Mouse (Mus musculus) heart, postnatal 0 days (tissue): ENCODE measurements at regions not wholly inside any gene's neighbourhood (a gene's known extent, or its start where the extent isn't known, plus 50 kb on each side); places are given as distances from the start of the nearest gene placed in this dataset.

Source experiments
- ATAC-seq: fragments of 200-750 bp; cut with Nextera tagmentation; 2 replicates; pipeline ENCODE4 v1.8.0; 2017; ENCODE audit warnings: low read depth, moderate number of reproducible peaks, moderate library complexity; ENCODE audit not compliant: insufficient read depth
- DNase-seq: peaks from one replicate; pipeline ENCODE4 v3.0.0-alpha.2; 2016; ENCODE audit warnings: low spot score
- H3K27ac ChIP-seq: fragments of 300-500 bp; sonication (generic); 2 replicates; pipeline ENCODE4 v1.5.1; 2014; ENCODE audit warnings: low read depth, mild to moderate bottlenecking
- H3K27me3 ChIP-seq: fragments of 300-500 bp; sonication (generic); 2 replicates; pipeline ENCODE4 v1.6.1; 2014; ENCODE audit warnings: low read length, mixed read lengths; ENCODE audit not compliant: control insufficient read depth, insufficient read depth
- H3K36me3 ChIP-seq: fragments of 300-500 bp; sonication (generic); replicated peaks from 2 replicates; pipeline ENCODE4 v1.6.1; 2014; ENCODE audit warnings: low read length, mixed read lengths; ENCODE audit not compliant: control insufficient read depth, insufficient read depth
- H3K4me1 ChIP-seq: fragments of 300-500 bp; sonication (generic); 2 replicates; pipeline ENCODE4 v1.6.1; 2014; ENCODE audit warnings: antibody characterized with exemption; ENCODE audit not compliant: control insufficient read depth, insufficient read depth
- H3K4me2 ChIP-seq: fragments of 300-500 bp; sonication (generic); 2 replicates; pipeline ENCODE4 v1.6.1; 2014; ENCODE audit warnings: low read depth, mild to moderate bottlenecking, low read length, moderate library complexity
- H3K4me3 ChIP-seq: fragments of 300-500 bp; sonication (generic); 2 replicates; pipeline ENCODE4 v1.5.1; 2014; ENCODE audit warnings: low read depth, low read length
- H3K9ac ChIP-seq: fragments of 300-500 bp; sonication (generic); replicated peaks from 2 replicates; pipeline ENCODE4 v1.6.1; 2014; ENCODE audit warnings: low read depth, low read length, mixed read lengths
- H3K9me3 ChIP-seq: fragments of 300-500 bp; sonication (generic); replicated peaks from 2 replicates; pipeline ENCODE4 v1.6.1; 2016; ENCODE audit warnings: low read length; ENCODE audit not compliant: control insufficient read depth
- CTCF ChIP-seq: IDR thresholded peaks from 2 replicates; pipeline ENCODE4 v1.5.1; 2016; ENCODE audit warnings: antibody characterized with exemption, control low read depth, low read depth
- EP300 ChIP-seq: IDR thresholded peaks from 2 replicates; pipeline ENCODE4 v1.6.1; 2016; ENCODE audit warnings: antibody characterized with exemption, low read depth
- WGBS: fragments of 180-500 bp; shearing (Covaris S2); extraction: QIAGEN DNeasy Blood & Tissue Kit; methylation state at CpG from one replicate; pipeline ENCODE4 v1.1.7; 2014; 5-methylcytosine and 5-hydroxymethylcytosine counted together

DNA sequence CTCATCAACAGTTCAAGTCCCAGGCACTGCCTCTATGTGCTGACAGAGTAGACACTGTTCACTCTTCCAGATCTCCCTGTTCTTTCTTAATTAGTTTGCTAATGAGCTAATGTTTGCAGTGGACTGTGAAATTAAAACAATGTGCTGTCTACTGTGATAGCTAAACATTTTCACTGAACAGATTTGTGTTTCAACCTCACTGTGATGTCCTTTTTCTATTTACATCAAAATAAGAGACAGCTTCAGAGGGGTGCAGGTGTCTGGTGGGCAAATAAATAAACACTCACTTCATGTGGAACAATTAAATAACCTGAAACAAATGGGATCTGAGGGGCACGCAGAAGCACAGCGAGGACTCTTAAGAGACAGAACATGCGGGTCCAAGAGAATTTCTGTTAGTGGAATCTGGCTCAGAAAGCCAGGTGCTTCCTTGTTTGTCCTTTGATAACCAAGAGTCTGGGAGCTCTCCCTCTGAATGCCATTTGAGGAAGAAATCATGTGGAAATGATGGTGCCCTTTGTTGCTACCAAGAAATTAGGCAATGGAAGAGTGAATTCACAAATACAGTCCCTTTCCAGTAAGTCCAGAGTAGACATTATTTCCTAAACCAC lies 269.6 kb upstream of the Luzp2 start:
- Histone ChIP-seq H3K4me1 (no peaks in the 10 kb centered on the region), H3K4me2 (no peak overlapping the region), H3K27me3 (no peaks in the 10 kb centered on the region), H3K4me3 (no peak overlapping the region), H3K36me3 (no peaks in the 10 kb centered on the region), H3K9ac (no peak overlapping the region), H3K9me3 (no peaks in the 10 kb centered on the region), H3K27ac (no peak overlapping the region)
- no peak for ATAC-seq
- no peak for DNase-seq
- WGBS: 80% methylated on average over 3 of the region's 3 CpGs
- TF ChIP-seq EP300 (no peak), CTCF (no peak)

DNA sequence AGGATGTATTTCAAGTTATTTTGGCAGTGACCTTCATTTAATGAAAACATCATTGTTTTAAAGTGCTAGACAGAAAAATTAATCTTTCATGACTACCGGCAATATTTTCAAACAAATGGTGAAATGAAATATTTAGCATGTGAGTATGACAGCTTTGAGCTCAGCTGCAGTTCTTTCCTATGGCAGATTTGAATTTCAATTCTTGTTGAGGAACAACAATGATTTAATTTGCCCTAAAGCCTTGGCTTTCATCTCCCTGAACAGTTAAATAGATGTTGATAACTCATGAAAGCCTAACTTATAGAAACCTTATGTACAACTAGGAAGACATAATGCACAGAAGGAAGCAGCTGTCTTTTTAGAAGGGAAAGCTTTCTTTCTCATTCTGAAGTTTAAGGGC lies 235.5 kb upstream of the Luzp2 start:
- Histone ChIP-seq H3K27ac (no peak overlapping the region), H3K9me3 (no peaks in the 10 kb centered on the region), H3K4me2 (no peak overlapping the region), H3K36me3 (no peaks in the 10 kb centered on the region), H3K4me1 (no peaks in the 10 kb centered on the region), H3K27me3 (no peaks in the 10 kb centered on the region), H3K9ac (no peak overlapping the region), H3K4me3 (no peak overlapping the region)
- TF ChIP-seq EP300 (no peak), CTCF (no peak)
- ATAC-seq (no peak), DNase-seq (no peak)
- WGBS: 72% methylated on average over 1 of the region's 1 CpGs

DNA sequence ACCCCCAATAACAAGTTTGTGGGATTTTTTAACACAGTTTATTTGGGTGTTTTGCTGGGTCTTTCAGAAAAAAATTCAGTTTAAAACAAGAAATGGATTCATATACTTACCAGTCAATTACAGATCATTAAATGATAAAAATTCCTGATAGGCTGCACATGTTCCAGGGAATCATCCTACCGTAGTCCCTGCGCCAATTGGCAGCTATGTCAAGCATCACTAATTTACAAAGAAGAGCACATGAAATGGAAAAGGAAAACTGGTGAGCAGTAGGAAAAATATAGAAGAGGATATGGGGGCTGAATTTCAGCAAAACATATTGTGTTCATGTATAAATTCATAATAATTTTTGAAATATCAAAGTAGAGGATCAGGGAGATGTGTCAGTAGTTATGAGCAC lies 212.9 kb upstream of the Luzp2 start:
- Histone ChIP-seq H3K9ac (no peak overlapping the region), H3K27me3 (no peaks in the 10 kb centered on the region), H3K4me2 (no peak overlapping the region), H3K9me3 (no peaks in the 10 kb centered on the region), H3K4me3 (no peak overlapping the region), H3K36me3 (no peaks in the 10 kb centered on the region), H3K27ac (no peak overlapping the region), H3K4me1 (no peaks in the 10 kb centered on the region)
- TF ChIP-seq EP300: no peak
- TF ChIP-seq CTCF: no peak
- ATAC-seq: no peak
- 88% methylated on average over 2 of the region's 2 CpGs for WGBS
- DNase-seq: no peak

DNA sequence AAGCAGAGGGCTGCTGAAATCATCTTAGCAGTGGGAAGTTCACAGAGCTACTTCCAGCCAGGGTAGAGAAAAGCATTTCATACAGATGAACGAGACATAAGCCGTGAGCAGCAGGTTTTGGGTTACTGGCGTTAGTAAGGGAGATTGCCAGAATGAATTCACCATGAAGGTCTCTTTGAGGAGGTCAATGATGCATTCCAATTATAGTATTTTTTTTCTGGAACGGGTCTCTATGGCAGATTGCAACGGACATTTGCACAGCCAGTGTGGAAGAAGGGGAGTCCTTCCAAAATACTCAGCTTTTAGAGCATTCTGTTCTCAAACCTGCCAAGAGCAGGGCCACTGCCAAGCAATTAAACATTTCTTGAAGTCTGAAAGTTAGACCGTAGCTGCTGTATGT lies 201.4 kb upstream of the Luzp2 start:
- ATAC-seq (no peak), DNase-seq (no peak)
- Histone ChIP-seq H3K4me3 (no peak overlapping the region), H3K27ac (no peak overlapping the region), H3K4me1 (no peaks in the 10 kb centered on the region), H3K27me3 (no peaks in the 10 kb centered on the region), H3K36me3 (no peaks in the 10 kb centered on the region), H3K9ac (no peak overlapping the region), H3K9me3 (no peaks in the 10 kb centered on the region), H3K4me2 (no peak overlapping the region)
- no peak for TF ChIP-seq CTCF
- TF ChIP-seq EP300: no peak
- 68% methylated on average over 6 of the region's 6 CpGs for whole genome bisulfite sequencing

DNA sequence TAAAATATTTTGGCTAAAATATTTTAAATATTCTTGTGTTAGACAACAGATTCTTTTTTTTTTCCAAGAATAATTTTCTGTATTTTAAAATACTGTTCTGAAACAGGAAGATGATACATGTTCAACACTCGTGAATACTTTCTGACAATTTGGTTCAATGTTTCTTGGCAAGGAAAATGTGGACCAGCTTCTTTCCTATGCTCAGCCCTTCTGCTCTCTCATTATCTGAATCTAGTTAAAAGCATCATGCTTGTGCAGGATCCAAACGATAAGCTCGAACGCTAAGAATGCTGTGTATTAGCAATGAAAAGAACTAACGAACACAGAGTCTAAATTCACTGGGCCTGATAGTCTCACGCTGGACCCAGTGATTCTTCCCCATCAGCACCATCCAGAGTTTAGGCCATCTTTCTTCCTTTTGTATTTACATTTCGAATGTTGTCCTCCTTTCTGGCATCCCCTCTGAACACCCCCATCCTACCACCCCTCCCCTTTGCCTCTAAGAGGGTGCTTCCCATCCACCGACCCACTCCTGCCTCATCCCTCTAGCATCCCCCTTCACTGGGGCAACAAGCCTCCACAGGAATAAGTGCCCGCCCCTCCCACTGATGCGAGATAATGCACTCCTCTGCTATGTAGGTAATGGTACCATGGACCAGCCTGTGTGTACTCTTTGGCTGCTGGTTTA lies 200.8 kb upstream of the Luzp2 start:
- no peak overlapping the region for H3K4me3 ChIP-seq
- H3K36me3 ChIP-seq: no peaks in the 10 kb centered on the region
- no peaks in the 10 kb centered on the region for H3K4me1 ChIP-seq
- no peaks in the 10 kb centered on the region for H3K9me3 ChIP-seq
- WGBS: 67% methylated on average over 10 of the region's 10 CpGs
- DNase-seq: no peak
- TF ChIP-seq CTCF: no peak
- TF ChIP-seq EP300: no peak
- no peak overlapping the region for H3K9ac ChIP-seq
- no peaks in the 10 kb centered on the region for H3K27me3 ChIP-seq
- H3K27ac ChIP-seq: no peak overlapping the region
- ATAC-seq: no peak
- H3K4me2 ChIP-seq: no peak overlapping the region

DNA sequence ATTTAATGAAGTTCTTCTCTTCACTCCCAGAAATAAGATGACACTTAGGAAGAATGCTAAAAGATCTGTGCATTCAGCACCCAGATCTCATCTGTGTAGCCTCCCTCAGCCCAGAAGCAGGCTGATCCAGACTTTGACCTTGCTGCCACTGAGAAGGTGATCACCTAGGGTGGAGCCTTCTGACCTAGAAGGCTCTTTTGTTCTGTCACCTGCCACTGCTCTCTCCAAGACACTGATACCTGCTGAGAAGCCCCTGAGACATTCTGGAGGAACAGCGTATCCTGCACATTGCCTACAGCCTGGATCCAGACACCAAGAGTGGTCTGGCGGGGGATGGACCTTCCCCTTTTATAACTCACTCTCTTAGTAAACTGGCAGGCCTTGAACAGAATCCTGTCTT lies 190.0 kb upstream of the Luzp2 start:
- H3K27me3 ChIP-seq: no peaks in the 10 kb centered on the region
- TF ChIP-seq EP300 (no peak), CTCF (no peak)
- WGBS: 86% methylated on average over 2 of the region's 2 CpGs

More for the DNA sequence above, 190.0 kb upstream of the Luzp2 start:
- Histone ChIP-seq H3K9me3 (no peaks in the 10 kb centered on the region), H3K4me2 (no peak overlapping the region), H3K9ac (no peak overlapping the region), H3K27ac (no peak overlapping the region), H3K4me1 (no peaks in the 10 kb centered on the region), H3K36me3 (no peaks in the 10 kb centered on the region), H3K4me3 (no peak overlapping the region)
- DNase-seq (no peak), ATAC-seq (no peak)
